Comparison of ENCODE assay signal across 8 mouse cellular contexts in the genomic region with DNA sequence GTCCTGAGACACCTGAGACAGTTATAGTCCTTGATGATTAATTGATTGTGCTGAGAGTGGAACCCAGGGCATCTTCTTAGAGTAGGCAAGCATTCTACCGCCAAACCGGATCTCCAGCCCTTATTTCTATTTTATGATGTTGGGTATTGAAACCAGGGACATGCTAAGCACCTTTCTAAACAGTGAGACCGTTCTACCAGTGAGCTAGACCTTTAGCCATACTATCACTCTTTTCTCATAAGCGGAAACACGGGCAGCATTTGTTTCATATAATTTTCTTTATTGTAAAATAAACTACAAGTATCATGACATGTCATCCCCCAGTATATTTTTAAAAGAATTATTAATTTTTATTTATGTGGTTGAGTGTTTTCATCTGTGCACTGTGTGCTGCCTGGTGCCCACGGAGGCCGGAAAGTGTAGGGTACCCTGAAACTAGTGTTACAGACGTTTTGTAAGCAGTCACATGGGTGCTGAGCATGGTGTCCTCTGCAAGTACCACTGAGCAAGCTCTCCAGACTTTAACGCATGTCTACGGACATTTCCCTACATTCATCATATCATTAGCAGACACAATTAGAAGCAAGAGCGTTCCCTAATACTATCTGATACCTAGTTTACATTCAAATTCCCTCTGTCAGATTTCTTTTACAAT. TPM values are rescaled to one million over a fixed set of nuclear protein-coding genes. Genes with fewer than 3 reads are reported as not detected.
DNase-seq lines count a peak whose midpoint lies in the region; ATAC-seq and TF ChIP-seq lines count a peak whose summit lies in the region.

No protein-coding gene starts in this region.

- no peak for DNase-seq in heart, postnatal 36 days
- peak; percentile 15 for DNase-seq in heart, postnatal 0 days (ENCODE audit: low spot score)
- no peak for DNase-seq in thymus, postnatal 0 days (ENCODE audit: low spot score)
- DNase-seq in T-cell, adult 2 months (ENCODE audit: low spot score) = no peak

- no peaks in the 10 kb centered on the region for H3K27me3 ChIP-seq in heart, embryonic 13.5 days (replicated peaks)
- no peaks in the 10 kb centered on the region for H3K27me3 ChIP-seq in heart, postnatal 0 days (ENCODE audit: control insufficient read depth, insufficient read depth, low read length)
- no peaks in the 10 kb centered on the region for H3K27me3 ChIP-seq in megakaryocyte, embryonic 14.5 days (replicated peaks)

- no peak for TF ChIP-seq POLR2A in bone marrow, adult 2 months (IDR thresholded peaks at IDR 0.05; ENCODE audit: borderline replicate concordance, control insufficient read depth, low read depth, low read length)

- peak overlapping the region; percentile 88 for H3K27ac ChIP-seq in heart, embryonic 13.5 days (replicated peaks)
- H3K27ac ChIP-seq in bone marrow, adult 2 months (ENCODE audit: control insufficient read depth, insufficient read depth, low read depth, low read length, poor library complexity) = no peak overlapping the region
- H3K27ac ChIP-seq in heart, postnatal 0 days (ENCODE audit: low read depth) = peak overlapping the region; percentile 91

- peak overlapping the region; percentile 65 for H3K4me3 ChIP-seq in heart, embryonic 13.5 days
- peak overlapping the region; percentile 66 for H3K4me3 ChIP-seq in bone marrow, adult 2 months (replicated peaks; ENCODE audit: control insufficient read depth, low read depth, low read length)
- peak overlapping the region; percentile 56 for H3K4me3 ChIP-seq in heart, postnatal 0 days (ENCODE audit: low read depth, low read length)
- H3K4me3 ChIP-seq in megakaryocyte, embryonic 14.5 days (replicated peaks) = peak overlapping the region; percentile 91

- 52% methylated on average over 11 of the region's 11 CpGs for WGBS in heart, embryonic 13.5 days
- WGBS in bone marrow, adult 2 months = 63% methylated on average over 11 of the region's 11 CpGs
- WGBS in heart, postnatal 0 days = 48% methylated on average over 11 of the region's 11 CpGs

- H3K4me1 ChIP-seq in heart, embryonic 13.5 days = peaks cover 11% of the 10 kb centered on the region
- no peaks in the 10 kb centered on the region for H3K4me1 ChIP-seq in bone marrow, adult 2 months (ENCODE audit: control insufficient read depth, insufficient read depth, low read length)
- H3K4me1 ChIP-seq in heart, postnatal 0 days (ENCODE audit: control insufficient read depth, insufficient read depth) = 0 out of 2 replicates have a peak, but pooled peaks cover 10% of the 10 kb centered on the region
- H3K4me1 ChIP-seq in megakaryocyte, embryonic 14.5 days = peaks cover 60% of the 10 kb centered on the region

- H3K36me3 ChIP-seq in heart, embryonic 13.5 days = no peaks in the 10 kb centered on the region
- no peaks in the 10 kb centered on the region for H3K36me3 ChIP-seq in heart, postnatal 0 days (replicated peaks; ENCODE audit: control insufficient read depth, insufficient read depth, low read length)
- H3K36me3 ChIP-seq in megakaryocyte, embryonic 14.5 days (replicated peaks; ENCODE audit: low read length) = no peaks in the 10 kb centered on the region

- no peaks in the 10 kb centered on the region for H3K9me3 ChIP-seq in heart, embryonic 13.5 days
- no peaks in the 10 kb centered on the region for H3K9me3 ChIP-seq in heart, postnatal 0 days (replicated peaks; ENCODE audit: control insufficient read depth, low read length)
- no peaks in the 10 kb centered on the region for H3K9me3 ChIP-seq in megakaryocyte, embryonic 14.5 days

- ATAC-seq in heart, embryonic 13.5 days (ENCODE audit: extremely low read depth, insufficient number of reproducible peaks, low FRiP score, low TSS enrichment) = no peak
- ATAC-seq in heart, postnatal 0 days (ENCODE audit: insufficient read depth, low read depth) = no peak
- ATAC-seq in inflammation-experienced regulatory T-cells, adult 6 months = no peak

- intact Hi-C loops in heart, postnatal 36 days (cut with DNase I) = loop anchor here (10.0 kb wide), 2 partner anchors 96 to 306 kb away; a partner anchor contains a TSS

- TF ChIP-seq CTCF in bone marrow, adult 2 months (IDR thresholded peaks at IDR 0.05; ENCODE audit: control insufficient read depth, insufficient read depth, low read length) = no peak
- TF ChIP-seq CTCF in heart, postnatal 0 days (IDR thresholded peaks at IDR 0.05; ENCODE audit: low read depth) = no peak

- TF ChIP-seq EP300 in heart, postnatal 0 days (IDR thresholded peaks at IDR 0.05; ENCODE audit: low read depth) = no peak

- peak overlapping the region; percentile 79 for H3K4me2 ChIP-seq in heart, embryonic 13.5 days
- H3K4me2 ChIP-seq in heart, postnatal 0 days (ENCODE audit: low read depth, low read length) = peak overlapping the region; percentile 77

- H3K9ac ChIP-seq in heart, embryonic 13.5 days = peak overlapping the region; percentile 87
- peak overlapping the region; percentile 65 for H3K9ac ChIP-seq in heart, postnatal 0 days (replicated peaks; ENCODE audit: low read depth, low read length)

RNA-seq across cellular contexts. Expression of a gene that starts 6.4 kb away (rescaled TPM):
- polyA plus RNA-seq in heart, embryonic 13.5 days (2015; fragmentation: Nextera tagmentation; extraction: Ambion mirVana) = 61.2 and 72.2 TPM in 2 replicates
- 10 to 100 TPM; 26.4 to 31.2 TPM for total RNA-seq in heart, postnatal 36 days (2021)
- polyA plus RNA-seq in bone marrow, adult 2 months (2011; ENCODE audit: insufficient read depth, insufficient read length, low replicate concordance, missing spikeins) = 17.1 and 25.5 TPM in 2 replicates
- total RNA-seq in heart, postnatal 0 days (2014; rRNA removed; ENCODE audit: low replicate concordance) = 32.7 and 40.8 TPM in 2 replicates
- 49.1 and 54.5 TPM in 2 replicates for polyA plus RNA-seq in heart, postnatal 0 days (2015; fragmentation: Nextera tagmentation; extraction: Ambion mirVana)
- 4.5 TPM in 1 of 2 replicates, not detected in the other for polyA plus RNA-seq in megakaryocyte, embryonic 14.5 days (2012; ENCODE audit: insufficient read depth, low replicate concordance)
- polyA plus RNA-seq in inflammation-experienced regulatory T-cells, adult 6 months (2017; shearing (Covaris generic)) = 10 to 100 TPM; 23.7 to 42.0 (median 33.0) TPM
- polyA plus RNA-seq in thymus, postnatal 0 days (2015; fragmentation: Nextera tagmentation; extraction: Ambion mirVana) = 49.1 and 58.1 TPM in 2 replicates

RNA-seq across cellular contexts. Expression of a gene that starts 31.9 kb away (rescaled TPM):
- polyA plus RNA-seq in heart, embryonic 13.5 days (2015; fragmentation: Nextera tagmentation; extraction: Ambion mirVana) = 3.1 and 3.2 TPM in 2 replicates
- total RNA-seq in heart, postnatal 36 days (2021) = under 1 TPM; 0.30 to 0.42 TPM
- polyA plus RNA-seq in bone marrow, adult 2 months (2011; ENCODE audit: insufficient read depth, insufficient read length, low replicate concordance, missing spikeins) = not detected in 2 replicates
- 1.7 and 1.9 TPM in 2 replicates for total RNA-seq in heart, postnatal 0 days (2014; rRNA removed; ENCODE audit: low replicate concordance)
- 1.5 and 2.1 TPM in 2 replicates for polyA plus RNA-seq in heart, postnatal 0 days (2015; fragmentation: Nextera tagmentation; extraction: Ambion mirVana)
- polyA plus RNA-seq in megakaryocyte, embryonic 14.5 days (2012; ENCODE audit: insufficient read depth, low replicate concordance) = 0.07 TPM in 1 of 2 replicates, not detected in the other
- 1 to 10 TPM in 2 of 3 experiments, under 1 TPM in 1; 0.68 to 1.7 (median 1.6) TPM for polyA plus RNA-seq in inflammation-experienced regulatory T-cells, adult 6 months (2017; shearing (Covaris generic))
- polyA plus RNA-seq in thymus, postnatal 0 days (2015; fragmentation: Nextera tagmentation; extraction: Ambion mirVana) = 1.4 and 1.5 TPM in 2 replicates

RNA-seq across cellular contexts. Expression of a gene that starts 44.6 kb away (rescaled TPM):
- 28.0 and 29.7 TPM in 2 replicates for polyA plus RNA-seq in heart, embryonic 13.5 days (2015; fragmentation: Nextera tagmentation; extraction: Ambion mirVana)
- total RNA-seq in heart, postnatal 36 days (2021) = 10 to 100 TPM; 20.4 to 23.2 TPM
- 8.0 and 14.1 TPM in 2 replicates for polyA plus RNA-seq in bone marrow, adult 2 months (2011; ENCODE audit: insufficient read depth, insufficient read length, low replicate concordance, missing spikeins)
- total RNA-seq in heart, postnatal 0 days (2014; rRNA removed; ENCODE audit: low replicate concordance) = 14.1 and 17.5 TPM in 2 replicates
- polyA plus RNA-seq in heart, postnatal 0 days (2015; fragmentation: Nextera tagmentation; extraction: Ambion mirVana) = 19.5 and 22.4 TPM in 2 replicates
- 0.70 TPM in 1 of 2 replicates, not detected in the other for polyA plus RNA-seq in megakaryocyte, embryonic 14.5 days (2012; ENCODE audit: insufficient read depth, low replicate concordance)
- polyA plus RNA-seq in inflammation-experienced regulatory T-cells, adult 6 months (2017; shearing (Covaris generic)) = 10 to 100 TPM; 42.6 to 84.1 (median 72.6) TPM
- 18.1 and 23.6 TPM in 2 replicates for polyA plus RNA-seq in thymus, postnatal 0 days (2015; fragmentation: Nextera tagmentation; extraction: Ambion mirVana)

RNA-seq across cellular contexts. Expression of a gene that starts 46.3 kb away (rescaled TPM):
- 7.1 and 7.7 TPM in 2 replicates for polyA plus RNA-seq in heart, embryonic 13.5 days (2015; fragmentation: Nextera tagmentation; extraction: Ambion mirVana)
- 1 to 10 TPM; 5.3 to 5.8 TPM for total RNA-seq in heart, postnatal 36 days (2021)
- polyA plus RNA-seq in bone marrow, adult 2 months (2011; ENCODE audit: insufficient read depth, insufficient read length, low replicate concordance, missing spikeins) = 3.7 and 5.9 TPM in 2 replicates
- total RNA-seq in heart, postnatal 0 days (2014; rRNA removed; ENCODE audit: low replicate concordance) = 3.6 and 7.8 TPM in 2 replicates
- 5.2 TPM in 2 replicates for polyA plus RNA-seq in heart, postnatal 0 days (2015; fragmentation: Nextera tagmentation; extraction: Ambion mirVana)
- polyA plus RNA-seq in megakaryocyte, embryonic 14.5 days (2012; ENCODE audit: insufficient read depth, low replicate concordance) = 1.3 TPM in 1 of 2 replicates, not detected in the other
- polyA plus RNA-seq in inflammation-experienced regulatory T-cells, adult 6 months (2017; shearing (Covaris generic)) = 1 to 10 TPM; 3.9 to 9.2 (median 8.1) TPM
- polyA plus RNA-seq in thymus, postnatal 0 days (2015; fragmentation: Nextera tagmentation; extraction: Ambion mirVana) = 10.4 and 11.3 TPM in 2 replicates

RNA-seq across cellular contexts. Expression of a gene that starts 59.4 kb away (rescaled TPM):
- polyA plus RNA-seq in heart, embryonic 13.5 days (2015; fragmentation: Nextera tagmentation; extraction: Ambion mirVana) = 2.0 and 2.1 TPM in 2 replicates
- total RNA-seq in heart, postnatal 36 days (2021) = under 1 TPM; 0.67 to 0.76 TPM
- 0.66 TPM in 1 of 2 replicates, not detected in the other for polyA plus RNA-seq in bone marrow, adult 2 months (2011; ENCODE audit: insufficient read depth, insufficient read length, low replicate concordance, missing spikeins)
- not detected in 2 replicates for total RNA-seq in heart, postnatal 0 days (2014; rRNA removed; ENCODE audit: low replicate concordance)
- polyA plus RNA-seq in heart, postnatal 0 days (2015; fragmentation: Nextera tagmentation; extraction: Ambion mirVana) = 1.8 and 2.1 TPM in 2 replicates
- 0.92 TPM in 1 of 2 replicates, not detected in the other for polyA plus RNA-seq in megakaryocyte, embryonic 14.5 days (2012; ENCODE audit: insufficient read depth, low replicate concordance)
- under 1 TPM in 1 of 3 experiments, not detected in 2; 0.62 TPM for polyA plus RNA-seq in inflammation-experienced regulatory T-cells, adult 6 months (2017; shearing (Covaris generic))
- polyA plus RNA-seq in thymus, postnatal 0 days (2015; fragmentation: Nextera tagmentation; extraction: Ambion mirVana) = 0.82 and 1.3 TPM in 2 replicates
